Mouse (Mus musculus) fat pad, adult 2 months (tissue): Measurements from ENCODE around the gene Atf5.

Source experiments
- DNase-seq: peaks from one replicate; pipeline ENCODE4 v3.0.0-alpha.2; 2011; ENCODE audit warnings: low read depth, low spot score; ENCODE audit errors: extremely low read depth

The Atf5 gene

DNA sequence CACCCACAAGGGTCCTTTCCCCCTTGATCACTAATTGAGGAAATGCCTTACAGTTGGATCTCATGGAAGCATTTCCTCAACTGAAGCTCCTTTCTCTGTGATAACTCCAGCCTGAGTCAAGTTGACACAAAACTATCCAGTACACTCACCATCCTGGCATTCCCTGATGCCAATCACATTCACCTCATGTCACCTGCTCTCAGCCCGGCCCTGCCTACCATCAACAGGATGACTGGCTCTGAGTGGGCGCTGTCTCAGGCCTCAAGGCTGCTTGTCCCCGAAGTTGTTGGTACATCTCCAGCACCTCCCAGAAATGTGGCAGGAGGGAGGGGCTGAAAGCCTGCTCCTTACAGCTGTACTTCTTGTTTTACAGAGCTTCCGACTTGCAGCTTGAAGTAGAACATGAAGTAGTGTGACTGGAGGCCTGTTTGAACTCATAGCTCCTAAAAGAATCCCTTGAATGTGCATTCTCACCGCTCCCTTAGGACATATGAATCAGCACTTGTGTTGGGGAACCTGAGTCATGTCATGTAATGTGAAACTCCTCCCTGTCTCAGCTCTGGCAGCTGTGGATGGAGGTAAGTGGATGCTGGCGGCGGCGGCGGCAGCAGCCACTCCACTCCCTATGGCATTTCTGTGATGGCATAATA is 39.5 kb downstream of the Atf5 start:
- no peak for DNase-seq

DNA sequence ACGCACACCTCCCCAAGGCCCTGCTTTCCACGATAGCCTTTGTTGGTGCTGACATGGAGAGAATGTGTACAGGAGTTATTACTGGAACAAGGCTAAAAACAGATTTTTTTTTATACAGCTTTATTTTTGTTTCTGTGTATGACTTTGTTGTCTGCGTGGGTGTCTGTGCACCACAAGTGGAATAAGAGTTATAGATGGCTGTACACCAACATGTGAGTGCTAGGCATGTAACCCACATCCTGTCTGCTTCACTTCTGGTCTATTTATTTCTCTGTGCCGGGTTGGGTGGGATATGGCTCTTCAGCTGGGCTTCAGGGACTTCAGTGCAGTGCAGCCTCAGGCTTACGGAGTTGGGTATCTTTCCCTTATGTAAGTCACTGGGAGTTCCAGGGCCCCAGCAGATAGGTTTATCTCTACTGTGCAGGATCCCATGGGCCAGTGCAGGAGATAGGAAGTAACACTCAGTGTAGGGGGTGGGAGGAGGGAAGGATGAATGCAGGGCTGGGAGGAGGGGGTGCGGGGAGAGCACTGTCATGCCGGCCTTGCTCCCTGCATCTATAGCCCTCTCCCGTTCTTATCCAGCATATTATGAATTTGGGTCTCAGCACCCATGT is 43.8 kb downstream of the Atf5 start:
- no peak for DNase-seq

DNA sequence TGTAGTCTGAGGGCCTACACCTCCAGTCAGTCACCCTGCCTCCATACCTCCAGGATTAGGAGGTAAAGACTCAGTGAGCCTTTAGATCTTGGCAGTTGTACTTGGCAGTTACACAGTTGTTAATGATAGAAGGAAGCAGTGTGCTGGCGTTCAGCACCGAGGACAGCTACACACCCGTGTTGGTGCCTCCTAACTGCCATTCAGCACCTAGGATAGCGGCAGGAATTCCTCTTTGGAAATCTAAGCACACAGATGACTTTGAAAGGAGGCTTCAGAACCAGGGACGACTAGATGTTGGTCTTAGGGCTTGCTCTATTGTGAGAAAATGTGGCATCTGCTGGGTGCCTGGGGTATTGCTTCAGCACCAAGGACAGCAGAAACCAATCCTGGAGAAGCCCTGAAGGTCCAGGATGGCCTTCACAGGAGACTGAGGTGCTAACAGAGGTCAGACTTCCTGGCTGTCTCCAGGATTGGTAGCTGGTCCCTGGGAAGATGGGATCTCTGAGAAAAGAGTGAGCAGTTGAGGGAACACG is 46.3 kb downstream of the Atf5 start:
- no peak for DNase-seq

DNA sequence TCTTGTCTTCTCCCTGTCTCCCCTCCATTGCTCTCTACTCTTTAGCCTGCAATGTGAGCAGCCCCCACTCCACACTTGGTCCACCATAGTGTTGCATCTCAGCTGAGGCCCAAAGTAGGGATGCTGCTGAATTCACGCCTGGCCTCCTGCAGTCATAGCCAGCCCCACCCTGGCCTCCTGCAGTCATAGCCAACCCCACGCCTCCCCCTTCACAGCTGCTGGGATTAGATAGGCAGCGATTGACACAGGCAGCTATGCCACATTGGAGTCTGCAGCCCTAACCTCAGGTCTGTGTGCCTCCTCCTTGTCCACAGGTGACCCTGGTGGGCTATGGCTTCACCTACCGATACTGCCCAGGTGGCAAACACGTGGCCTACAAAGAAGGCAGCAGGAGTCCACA is 48.3 kb downstream of the Atf5 start:
- no peak for DNase-seq
